Mouse (Mus musculus): ENCODE data around the gene Cops7a.

DNA sequence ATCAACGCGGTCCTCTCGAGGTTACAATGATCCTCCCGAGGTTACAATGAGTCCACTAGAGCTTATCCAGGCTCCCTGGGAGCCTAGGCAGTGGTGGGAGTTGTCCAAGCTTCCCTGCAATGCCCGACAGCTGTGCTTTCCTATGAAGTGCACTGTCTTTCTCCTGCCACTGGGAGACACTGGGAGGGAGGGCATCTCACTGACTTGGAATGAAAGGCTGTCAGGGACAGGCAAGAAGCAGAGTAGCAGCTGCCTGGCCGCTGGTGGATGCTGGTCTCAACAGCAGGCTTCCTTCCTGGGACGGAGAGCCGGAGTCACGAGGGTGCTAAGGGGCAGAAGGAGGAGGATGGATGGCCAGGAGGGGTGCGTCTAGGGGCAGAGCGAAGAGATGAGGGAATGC lies 28.5 kb upstream of the Cops7a start:
- TF ChIP-seq POLR2A (IDR thresholded peaks at IDR 0.05; ENCODE audit: insufficient read depth, low read depth, low read length) (no peak), CTCF (IDR thresholded peaks at IDR 0.05; ENCODE audit: insufficient read depth, low read depth, low read length) (no peak)

Data from olfactory bulb, adult 2 months (tissue).